Mouse (Mus musculus) spleen, embryonic (tissue): Measurements from ENCODE around the gene Mylpf.
"Not testable (repeated sequence)": the region's sequence is repeated elsewhere in the genome, so short reads cannot be mapped to it uniquely, and the experiment has no call there.

Experiments used
- CTCF ChIA-PET: fragments of 350-600 bp; sonication (Branson Sonifier 250); formaldehyde crosslinking; loops from one replicate; lab custom pipeline; 2022; lab: Charles Lee

The Mylpf gene

GRCm38 (mm10) chr7:127223515-127224478 lies 15.1 kb downstream of the Mylpf start:
- CTCF ChIA-PET = interaction anchor here (0.6 kb wide), 2 partner anchors 223 to 296 kb away, joined by 3 read pairs; no protein-coding TSS in a partner anchor

DNA sequence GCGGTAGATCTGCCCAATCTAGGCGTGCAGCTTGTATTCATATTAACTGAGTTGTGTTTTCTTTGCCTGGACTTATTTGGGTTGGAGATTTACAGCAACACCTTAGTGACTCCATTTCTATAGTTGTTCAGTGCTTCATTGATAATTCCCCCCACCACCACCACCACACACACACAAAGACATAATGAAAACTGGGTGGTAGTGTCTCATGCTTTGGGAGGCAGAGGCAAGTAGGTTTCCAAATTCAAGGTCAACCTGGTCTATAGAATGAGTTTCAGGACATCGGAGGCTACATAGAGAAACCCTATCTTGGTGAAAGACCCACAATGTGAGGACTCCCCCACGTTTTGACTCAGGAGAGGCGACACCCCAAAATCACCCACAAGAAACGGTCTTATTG lies 15.9 kb downstream of the Mylpf start:
- CTCF ChIA-PET = no interaction called here

GRCm38 (mm10) chr7:127225147-127225995 lies 16.7 kb downstream of the Mylpf start:
- CTCF ChIA-PET = interaction anchor here (0.7 kb wide), 1 partner anchor 8 kb away, joined by 3 read pairs; no protein-coding TSS in a partner anchor

DNA sequence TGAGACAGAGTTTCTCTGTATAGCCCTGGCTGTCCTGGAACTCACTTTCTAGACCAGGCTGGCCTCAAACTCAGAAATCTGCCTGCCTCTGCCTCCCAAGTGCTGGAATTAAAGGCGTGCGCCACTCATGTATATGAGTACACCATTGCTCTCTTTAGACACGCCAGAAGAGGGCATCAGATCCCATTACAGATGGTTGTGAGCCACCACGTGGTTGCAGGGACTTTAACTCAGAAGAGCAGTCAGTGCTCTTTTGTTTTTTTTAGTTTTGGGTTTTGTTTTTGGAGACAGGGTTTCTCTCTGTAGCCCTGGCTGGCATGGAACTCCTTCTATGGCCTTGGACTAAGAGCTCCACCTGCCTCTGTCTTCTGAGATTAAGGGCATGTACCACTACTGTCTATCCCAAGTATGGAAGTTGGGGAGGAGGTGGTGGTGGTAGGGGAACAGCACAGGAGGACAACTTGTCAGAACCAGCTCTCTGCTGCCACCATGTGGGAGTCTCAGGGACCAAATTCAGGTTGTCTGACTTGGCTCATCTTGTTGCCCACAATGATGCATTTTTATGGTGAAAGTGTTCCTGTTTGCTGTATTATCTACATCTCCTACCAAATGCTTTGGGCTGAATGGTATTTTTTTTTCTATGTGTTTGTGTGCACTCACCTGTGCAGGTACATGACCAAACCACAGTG lies 20.1 kb downstream of the Mylpf start:
- CTCF ChIA-PET = no interaction called here

DNA sequence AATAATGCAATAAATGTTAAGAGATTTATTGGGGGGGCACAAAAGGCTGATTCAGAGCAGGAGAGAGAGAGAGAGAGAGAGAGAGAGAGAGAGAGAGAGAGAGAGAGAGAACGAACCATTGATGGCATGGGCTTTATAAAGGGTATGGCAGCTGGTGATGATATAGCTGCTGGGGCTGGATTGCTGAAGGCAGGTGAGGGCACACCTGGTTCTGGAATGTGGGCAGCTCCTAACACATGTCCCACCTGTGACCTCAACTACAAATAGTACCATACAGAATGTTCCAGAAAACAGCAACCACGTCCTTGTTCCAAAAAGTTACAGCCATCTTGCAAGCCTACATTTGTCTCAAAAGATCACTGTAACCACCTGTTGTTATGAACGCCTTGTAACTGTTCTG lies 22.7 kb downstream of the Mylpf start:
- CTCF ChIA-PET = interaction anchor here (0.7 kb wide), 2 partner anchors 23 to 57 kb away, joined by 4 to 9 read pairs; no protein-coding TSS in a partner anchor

GRCm38 (mm10) chr7:127231826-127232621 lies 23.3 kb downstream of the Mylpf start:
- CTCF ChIA-PET = interaction anchor here (0.7 kb wide), 2 partner anchors 22 to 56 kb away, joined by 4 to 9 read pairs; no protein-coding TSS in a partner anchor

DNA sequence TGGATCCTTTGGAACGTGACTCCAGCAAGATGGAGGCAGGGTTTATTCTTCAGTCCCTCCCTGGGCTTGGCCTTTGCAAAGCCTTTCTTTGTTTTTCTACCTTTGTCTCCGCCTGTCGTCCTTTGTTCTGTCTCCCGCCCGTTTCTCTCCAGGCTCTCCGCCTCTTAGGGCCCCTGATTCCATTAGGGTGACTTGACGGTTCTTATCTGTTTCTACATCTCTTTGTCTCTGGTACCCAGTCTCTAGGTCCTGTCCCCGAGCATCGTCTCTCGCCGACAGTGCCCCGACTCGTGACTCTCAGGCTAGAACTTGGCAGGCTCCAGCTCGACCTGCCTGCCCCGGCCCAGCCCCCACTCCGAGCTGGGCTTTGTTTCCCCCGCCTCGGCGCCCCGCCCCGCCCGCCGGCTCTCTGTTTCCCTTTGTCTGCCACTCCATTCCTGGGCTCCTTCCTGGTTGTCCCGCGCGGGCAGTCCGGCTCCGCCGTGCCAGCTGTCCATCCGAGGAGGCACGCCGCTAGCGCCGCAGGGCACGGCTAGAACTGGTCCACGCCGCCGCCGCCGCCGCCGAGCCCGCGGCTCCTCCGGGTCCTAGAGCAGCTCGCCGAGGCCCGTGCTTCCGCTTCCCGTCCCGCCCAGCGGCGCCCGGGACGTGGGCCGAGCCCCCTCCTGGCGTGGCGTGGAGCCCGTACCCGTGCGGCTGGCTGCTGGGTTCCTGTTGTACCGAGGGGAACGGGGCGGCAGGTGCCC lies 24.1 kb downstream of the Mylpf start, which contains the start of the genes Zfp553 and Sept1:
Gene Zfp553, plus strand, starts transcription at position 440 of the 746 bp plus-strand sequence.
Gene Sept1, minus strand, starts transcription at position 509 of the 746 bp plus-strand sequence.
- CTCF ChIA-PET = no interaction called here

DNA sequence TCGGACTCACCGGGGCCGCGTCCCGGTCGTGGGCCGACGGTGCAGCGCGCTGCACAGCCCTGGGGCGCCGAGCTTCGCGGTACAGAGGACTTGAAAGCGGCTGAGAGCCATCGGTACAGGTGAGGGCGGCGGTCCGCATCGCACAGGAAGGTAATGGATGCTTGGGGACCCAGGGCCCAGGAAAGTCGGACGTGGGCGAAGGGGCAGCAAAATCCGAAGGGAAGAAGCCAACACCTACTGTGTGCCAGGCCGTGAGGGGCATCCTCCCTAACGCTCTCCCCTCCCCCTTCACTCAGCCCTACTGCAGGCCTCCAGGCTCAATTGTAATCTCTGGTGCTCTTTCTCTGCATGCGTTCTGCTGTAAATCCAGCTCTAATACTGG lies 24.7 kb downstream of the Mylpf start:
- CTCF ChIA-PET = no interaction called here

- CTCF ChIA-PET = no interaction called here
These were observed 25.1 kb downstream of the Mylpf start for GRCm38 (mm10) chr7:127233765-127234164.

- CTCF ChIA-PET = interaction anchor here (0.6 kb wide), 1 partner anchor 8 kb away, joined by 10 read pairs; no protein-coding TSS in a partner anchor
These were observed 26.1 kb downstream of the Mylpf start for GRCm38 (mm10) chr7:127234777-127235176.

- CTCF ChIA-PET = no interaction called here
These were observed 34.7 kb downstream of the Mylpf start for GRCm38 (mm10) chr7:127243361-127243867.

- CTCF ChIA-PET = no interaction called here
These were observed 35.4 kb downstream of the Mylpf start, which contains the start of gene Zfp771 for GRCm38 (mm10) chr7:127243870-127244657. Gene Zfp771 (plus strand): TSS chr7:127244274.

DNA sequence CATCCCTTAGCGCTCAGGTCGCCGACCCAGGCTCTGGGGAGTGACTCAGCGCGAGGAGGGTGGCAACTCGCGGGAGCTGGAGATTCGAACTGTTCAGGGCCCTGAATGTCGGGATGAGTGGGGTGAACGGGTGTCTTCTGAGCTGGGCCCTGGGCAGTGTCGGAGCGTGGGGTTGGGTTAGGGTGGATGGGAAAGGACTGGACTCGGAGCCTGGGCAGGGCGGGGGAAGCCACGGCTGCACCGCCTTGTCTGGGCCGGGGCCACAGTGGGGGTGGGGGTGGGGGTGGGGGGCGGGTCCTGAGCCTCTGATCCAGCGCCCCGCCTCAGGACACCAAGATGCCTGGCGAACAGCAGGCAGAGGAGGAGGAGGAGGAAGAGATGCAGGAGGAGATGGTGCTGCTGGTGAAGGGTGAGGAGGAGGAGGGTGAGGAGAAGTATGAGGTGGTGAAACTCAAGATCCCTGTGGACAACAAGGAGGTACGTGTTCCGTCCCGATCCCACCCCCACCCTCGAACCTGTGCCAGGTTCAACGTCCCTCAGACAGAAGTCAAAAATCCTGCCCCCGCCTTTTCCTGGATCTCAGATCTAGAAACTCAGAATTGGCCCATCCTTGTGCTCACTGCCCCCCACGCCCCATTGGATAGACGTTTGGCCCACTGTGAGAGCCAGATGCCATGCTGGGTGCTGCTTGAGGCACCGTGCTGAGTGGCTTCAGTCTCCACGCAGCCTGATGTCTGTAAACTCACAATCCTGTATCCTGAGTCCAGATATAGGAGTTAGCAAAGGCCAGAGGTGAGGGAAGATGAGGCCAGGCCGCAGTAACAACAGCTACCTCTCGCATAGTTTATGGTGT lies 36.2 kb downstream of the Mylpf start:
- CTCF ChIA-PET = interaction anchor here (0.5 kb wide), 1 partner anchor 799 kb away, joined by 6 read pairs; no protein-coding TSS in a partner anchor

DNA sequence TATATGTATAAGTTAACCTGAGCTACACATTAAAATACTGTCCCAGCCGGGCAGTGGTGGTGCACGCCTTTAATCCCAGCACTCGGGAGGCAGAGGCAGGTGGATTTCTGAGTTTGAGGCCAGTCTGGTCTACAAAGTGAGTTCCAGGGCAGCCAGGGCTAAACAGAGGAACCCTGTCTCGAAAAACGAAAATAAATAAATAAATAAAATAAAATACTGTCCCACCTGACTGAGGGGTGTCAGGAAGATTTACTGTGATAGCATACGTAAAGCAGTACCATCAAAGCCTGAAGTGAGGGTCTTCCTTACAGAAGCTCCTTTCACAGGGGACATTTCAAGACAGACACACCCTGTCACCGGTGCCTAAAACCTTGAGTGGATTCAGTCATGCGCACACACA lies 41.8 kb downstream of the Mylpf start:
- CTCF ChIA-PET = not testable (repeated sequence)

GRCm38 (mm10) chr7:127252414-127252813 lies 43.7 kb downstream of the Mylpf start:
- CTCF ChIA-PET = no interaction called here

DNA sequence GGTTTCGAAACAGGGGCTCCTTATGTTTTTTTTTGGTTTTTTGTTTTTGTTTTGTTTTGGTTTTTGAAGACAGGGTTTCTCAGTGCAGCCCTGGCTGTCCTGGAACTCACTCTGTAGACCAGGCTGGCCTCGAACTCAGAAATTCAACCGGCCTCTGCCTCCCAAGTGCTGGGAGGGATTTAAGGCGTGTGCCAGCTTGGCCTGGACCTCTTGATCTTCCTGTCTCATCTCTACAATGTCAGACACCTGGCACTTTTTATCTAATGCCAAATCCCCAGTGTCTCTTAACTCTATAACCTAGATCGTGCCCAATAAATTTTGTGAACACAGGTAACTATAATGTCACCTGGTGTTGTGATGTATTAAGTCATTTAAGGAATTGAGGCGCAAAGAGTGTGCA lies 44.7 kb downstream of the Mylpf start:
- CTCF ChIA-PET = no interaction called here
